Mouse (Mus musculus) C2C12 (cell line): Measurements from ENCODE around the gene Cdr2. TPM values are rescaled to one million over a fixed set of nuclear protein-coding genes. Genes with fewer than 3 reads are reported as not detected.

ENCODE experiments used
- H3K27me3 ChIP-seq: one replicate; pipeline ENCODE4 v1.6.1; 2011; ENCODE audit not compliant: control insufficient read depth, insufficient read depth, insufficient read length
- H3K36me3 ChIP-seq: one replicate; pipeline ENCODE4 v1.6.1; 2011; ENCODE audit not compliant: control insufficient read depth, insufficient read depth
- H3K4me3 ChIP-seq: one replicate; pipeline ENCODE4 v1.5.1; 2011; ENCODE audit warnings: mild to moderate bottlenecking, control low read depth; ENCODE audit not compliant: poor library complexity, insufficient read depth, severe bottlenecking
- H3K79me2 ChIP-seq: one replicate; pipeline ENCODE4 v1.6.1; 2011; ENCODE audit not compliant: control insufficient read depth, insufficient read depth
- H3K79me3 ChIP-seq: one replicate; pipeline ENCODE4 v1.6.1; 2011; ENCODE audit warnings: low read depth, control low read depth
- H3ac ChIP-seq: one replicate; pipeline ENCODE3; 2011; ENCODE audit warnings: low read depth; ENCODE audit not compliant: control insufficient read depth, insufficient read length
- CEBPB ChIP-seq: IDR thresholded peaks from one replicate; pipeline ENCODE4 v1.6.1; 2011; ENCODE audit warnings: low read depth, mild to moderate bottlenecking, control low read depth, moderate library complexity
- CTCF ChIP-seq: IDR thresholded peaks from one replicate; pipeline ENCODE4 v1.5.1; 2011; ENCODE audit not compliant: control insufficient read depth, insufficient read depth, insufficient read length
- FOSL1 ChIP-seq: IDR thresholded peaks from one replicate; pipeline ENCODE4 v1.8.0; 2011; ENCODE audit warnings: mild to moderate bottlenecking, low read length; ENCODE audit not compliant: poor library complexity, insufficient read depth, severe bottlenecking
- MAX ChIP-seq: IDR thresholded peaks from one replicate; pipeline ENCODE4 v1.6.1; 2011; ENCODE audit warnings: mild to moderate bottlenecking, control low read depth
- MYOD1 ChIP-seq: IDR thresholded peaks from one replicate; pipeline ENCODE4 v1.6.1; 2011; ENCODE audit warnings: low read depth; ENCODE audit not compliant: control insufficient read depth, insufficient read length
- MYOG ChIP-seq: IDR thresholded peaks from one replicate; pipeline ENCODE4 v1.6.1; 2011; ENCODE audit not compliant: control insufficient read depth, insufficient read length; ENCODE audit errors: extremely low read depth
- USF1 ChIP-seq: IDR thresholded peaks from one replicate; pipeline ENCODE4 v1.6.1; 2011; ENCODE audit warnings: low read depth, mild to moderate bottlenecking, control low read depth, moderate library complexity
- polyA plus RNA-seq: library from polyadenylated mRNA; unstranded; fragments of >200 nt; fragmentation: generic; extraction: Trizol; gene quantifications from one replicate; pipeline ENCODE4 v1.2.1, GENCODE M21; 2012; ENCODE audit warnings: missing spikeins

The Cdr2 gene
- polyA plus RNA-seq, 1 experiment: 19.3 TPM

DNA sequence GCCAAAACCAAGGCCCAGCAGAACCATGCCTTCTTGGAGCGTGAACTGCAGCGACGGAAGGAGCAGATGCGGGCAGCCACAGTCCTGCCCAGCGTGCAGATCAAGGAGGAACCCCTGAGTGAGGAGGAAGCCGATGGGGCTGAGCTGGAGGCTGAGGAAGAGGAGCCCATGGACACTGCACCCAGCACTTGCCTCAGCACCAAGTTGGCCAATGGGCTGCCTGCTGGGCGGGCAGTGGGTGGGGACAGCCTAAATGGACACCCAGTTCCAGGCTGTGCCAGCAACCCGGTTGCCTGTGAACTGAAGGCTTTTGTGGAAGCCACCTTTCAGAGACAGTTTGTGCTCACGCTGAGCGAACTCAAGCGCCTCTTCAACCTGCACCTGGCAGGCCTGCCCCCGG is 41.8 kb downstream of the Cdr2 start:
- TF ChIP-seq MYOG: no peak
- no peak for TF ChIP-seq CEBPB
- no peak for TF ChIP-seq USF1
- no peak for TF ChIP-seq MYOD1
- TF ChIP-seq FOSL1: no peak
- TF ChIP-seq CTCF: no peak
- no peak for TF ChIP-seq MAX
- Histone ChIP-seq H3ac (no peak overlapping the region), H3K79me3 (no peaks in the 10 kb centered on the region), H3K79me2 (no peaks in the 10 kb centered on the region), H3K27me3 (no peaks in the 10 kb centered on the region), H3K36me3 (peaks cover 45% of the 10 kb centered on the region), H3K4me3 (no peak overlapping the region)

DNA sequence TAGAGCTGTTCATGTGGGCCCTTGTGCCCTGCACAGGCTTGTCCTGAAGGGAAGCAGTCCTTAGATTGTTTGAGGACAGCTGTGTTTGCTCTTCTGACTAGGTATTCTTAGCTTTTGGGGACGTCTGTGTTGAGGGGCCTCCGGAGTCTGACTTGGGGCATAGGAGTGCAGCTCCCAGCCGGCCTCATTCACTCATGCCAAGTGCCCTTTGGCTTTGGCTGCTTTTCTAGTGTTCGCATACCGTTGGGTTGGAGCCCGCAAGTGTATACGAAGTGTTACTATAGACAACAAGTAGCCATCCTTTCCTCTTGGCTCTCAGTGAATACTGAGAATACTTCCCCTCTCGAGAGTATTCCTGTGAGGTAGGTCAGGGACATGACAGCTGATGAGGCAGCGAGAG is 43.9 kb downstream of the Cdr2 start:
- Histone ChIP-seq H3ac (no peak overlapping the region), H3K79me2 (no peaks in the 10 kb centered on the region), H3K27me3 (no peaks in the 10 kb centered on the region), H3K79me3 (no peaks in the 10 kb centered on the region), H3K36me3 (peaks cover 44% of the 10 kb centered on the region), H3K4me3 (no peak overlapping the region)
- no peak for TF ChIP-seq FOSL1
- TF ChIP-seq MAX: no peak
- no peak for TF ChIP-seq MYOG

DNA sequence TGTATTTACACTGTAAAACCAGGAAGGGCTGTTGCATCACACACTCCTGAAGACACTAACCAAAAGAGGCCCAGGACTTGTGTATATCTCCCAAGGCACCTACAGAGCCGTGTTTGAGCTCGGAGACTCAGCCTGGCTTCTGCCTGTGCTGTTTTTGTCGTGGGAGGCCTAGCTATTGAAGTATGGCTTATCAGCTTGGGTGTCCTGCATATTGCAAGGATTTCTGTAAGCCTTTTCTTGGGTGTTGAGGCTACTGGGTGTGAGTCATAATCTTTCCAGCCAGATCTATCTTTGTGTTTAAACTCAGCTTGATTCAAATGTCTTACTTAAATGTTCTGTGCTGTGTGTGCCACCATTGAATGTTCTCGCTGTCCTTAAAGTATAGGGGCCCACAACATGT is 45.6 kb downstream of the Cdr2 start:
- Histone ChIP-seq H3K36me3 (peaks cover 40% of the 10 kb centered on the region), H3ac (no peak overlapping the region), H3K27me3 (no peaks in the 10 kb centered on the region), H3K79me2 (no peaks in the 10 kb centered on the region), H3K4me3 (no peak overlapping the region), H3K79me3 (no peaks in the 10 kb centered on the region)
- no peak for TF ChIP-seq USF1
- TF ChIP-seq FOSL1: no peak
- no peak for TF ChIP-seq MAX
- TF ChIP-seq MYOD1: no peak
- TF ChIP-seq CTCF: no peak

DNA sequence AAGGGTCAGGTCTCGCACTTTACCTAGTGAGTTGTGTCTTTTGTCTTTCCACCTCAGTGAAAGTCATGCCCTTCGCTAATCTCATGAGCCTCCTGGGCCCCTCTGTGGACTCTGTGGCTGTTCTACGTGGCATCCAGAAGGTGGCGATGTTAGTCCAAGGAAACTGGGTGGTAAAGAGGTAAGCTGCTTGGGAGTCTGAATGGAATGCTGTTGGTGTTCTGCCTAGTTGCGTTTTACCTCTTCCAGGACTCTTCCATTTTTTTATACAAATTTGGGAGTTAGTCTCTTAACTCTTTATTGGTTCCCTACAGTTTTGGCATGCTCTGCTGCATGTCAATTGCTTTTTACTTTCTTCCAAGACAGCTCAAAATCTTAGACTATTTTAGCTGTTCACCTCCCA is 47.4 kb downstream of the Cdr2 start:
- peaks cover 41% of the 10 kb centered on the region for H3K36me3 ChIP-seq
- H3ac ChIP-seq: no peak overlapping the region
- no peaks in the 10 kb centered on the region for H3K79me2 ChIP-seq
- H3K27me3 ChIP-seq: no peaks in the 10 kb centered on the region
- TF ChIP-seq MYOD1 (no peak), FOSL1 (no peak), USF1 (no peak), CTCF (peak; percentile 53), MAX (no peak), MYOG (no peak), CEBPB (no peak)
- H3K4me3 ChIP-seq: no peak overlapping the region
- no peaks in the 10 kb centered on the region for H3K79me3 ChIP-seq

DNA sequence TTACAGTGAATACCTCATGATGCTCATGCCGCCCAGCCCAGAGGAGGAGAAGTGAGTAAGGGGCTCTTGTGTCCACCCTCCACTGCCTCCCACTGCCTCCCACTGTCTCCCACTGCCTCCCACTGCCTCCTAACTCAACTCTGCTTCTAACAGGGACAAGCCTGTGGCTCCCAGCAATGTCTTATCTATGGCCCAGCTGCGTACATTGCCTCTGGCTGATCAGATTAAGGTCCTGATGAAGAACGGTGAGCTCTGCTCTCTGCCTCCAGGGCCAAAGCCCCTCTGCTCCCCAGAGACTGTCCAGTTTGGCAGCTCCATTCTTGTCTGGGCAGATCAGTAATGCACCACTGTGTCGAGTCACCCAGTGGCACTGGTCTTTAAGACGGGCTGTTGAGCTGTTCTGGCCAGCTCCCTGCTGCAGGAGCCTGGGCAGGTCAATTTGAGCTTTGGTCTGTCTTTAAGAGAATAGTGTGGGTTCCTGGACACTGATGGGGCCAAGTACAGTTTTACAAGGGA is 48.4 kb downstream of the Cdr2 start:
- Histone ChIP-seq H3K27me3 (no peaks in the 10 kb centered on the region), H3K79me2 (no peaks in the 10 kb centered on the region), H3K79me3 (no peaks in the 10 kb centered on the region), H3K36me3 (peaks cover 44% of the 10 kb centered on the region), H3K4me3 (no peak overlapping the region), H3ac (no peak overlapping the region)
- no peak for TF ChIP-seq MYOD1
- no peak for TF ChIP-seq MAX
- no peak for TF ChIP-seq USF1
- no peak for TF ChIP-seq MYOG
- no peak for TF ChIP-seq CTCF
- no peak for TF ChIP-seq FOSL1
- TF ChIP-seq CEBPB: no peak

DNA sequence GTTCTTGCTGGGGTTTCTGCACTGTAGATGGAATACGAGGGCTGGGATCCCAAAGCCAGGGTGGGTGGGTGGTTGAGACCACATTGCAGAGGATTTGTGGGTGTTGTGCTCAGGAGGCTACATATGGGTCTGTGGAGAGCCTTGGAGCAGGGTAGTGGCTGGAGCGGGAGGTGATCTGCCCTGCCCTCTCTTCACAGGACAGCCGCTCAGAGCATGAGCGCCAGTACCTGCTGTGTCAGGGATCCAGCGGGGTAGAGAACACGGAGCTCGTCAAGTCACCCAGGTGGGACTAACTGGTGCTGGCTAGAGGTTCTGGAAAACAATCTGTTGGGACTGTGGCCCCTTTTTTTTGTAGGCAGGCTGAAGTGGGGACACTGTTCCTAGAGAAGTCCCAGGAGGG is 49.0 kb downstream of the Cdr2 start:
- TF ChIP-seq MYOD1: no peak
- TF ChIP-seq FOSL1: no peak
- TF ChIP-seq CTCF: no peak
- no peak for TF ChIP-seq CEBPB
- no peak for TF ChIP-seq USF1

More for the DNA sequence above, 49.0 kb downstream of the Cdr2 start:
- Histone ChIP-seq H3K79me3 (no peaks in the 10 kb centered on the region), H3K79me2 (no peaks in the 10 kb centered on the region), H3K36me3 (peaks cover 51% of the 10 kb centered on the region), H3K27me3 (no peaks in the 10 kb centered on the region), H3K4me3 (no peak overlapping the region), H3ac (no peak overlapping the region)
